Mouse (Mus musculus) MEL (cell line): ENCODE measurements around the gene Ubfd1. TPM values are rescaled to one million over a fixed set of nuclear protein-coding genes. Genes with fewer than 3 reads are reported as not detected.

ENCODE experiments used
- DNase-seq: peaks from one replicate; pipeline ENCODE4 v3.0.0; 2011; ENCODE audit warnings: low read depth, low spot score
- H3K27ac ChIP-seq: 2 replicates; pipeline ENCODE4 v1.5.1; 2012; ENCODE audit warnings: low read depth, mild to moderate bottlenecking, control low read depth, low read length, moderate library complexity; ENCODE audit not compliant: control insufficient read depth
- H3K27me3 ChIP-seq, 2 experiments: fragments of 150-350 bp in 1 of 2; sonication (generic) in 1 of 2; 2 replicates each; pipeline ENCODE4 v1.6.1; 2012; ENCODE audit warnings: low read length in 2 of 2, mild to moderate bottlenecking in 2 of 2, improper control_type of control experiment in 1 of 2, moderate library complexity in 1 of 2; ENCODE audit not compliant: insufficient read depth in 2 of 2, control insufficient read depth in 1 of 2
- H3K36me3 ChIP-seq, 2 experiments: 2 replicates each; pipeline ENCODE4 v1.6.1; 2012 to 2014; ENCODE audit warnings: low read length in 2 of 2, improper control_type of control experiment in 1 of 2, inconsistent platforms in 1 of 2, mild to moderate bottlenecking in 1 of 2; ENCODE audit not compliant: insufficient read depth in 2 of 2, control insufficient read depth in 1 of 2
- H3K4me1 ChIP-seq, 2 experiments: fragments of 150-350 bp in 1 of 2; sonication (generic) in 1 of 2; 2 replicates each; pipeline ENCODE4 v1.6.1; 2012; ENCODE audit warnings: low read length in 2 of 2, improper control_type of control experiment in 1 of 2, mild to moderate bottlenecking in 1 of 2; ENCODE audit not compliant: insufficient read depth in 2 of 2, control insufficient read depth in 1 of 2
- H3K4me3 ChIP-seq, 2 experiments: fragments of 150-350 bp in 1 of 2; sonication (generic) in 1 of 2; 2 replicates each; pipeline ENCODE4 v1.5.1; 2012; ENCODE audit warnings: low read depth in 2 of 2, low read length in 2 of 2, mild to moderate bottlenecking in 2 of 2, moderate library complexity in 2 of 2, control low read depth in 1 of 2, improper control_type of control experiment in 1 of 2; ENCODE audit not compliant: control insufficient read depth in 1 of 2, insufficient read depth in 1 of 2
- H3K79me2 ChIP-seq: 2 replicates; pipeline ENCODE4 v1.6.1; 2012; ENCODE audit warnings: mild to moderate bottlenecking, low read length, moderate library complexity; ENCODE audit not compliant: control insufficient read depth, poor library complexity, insufficient read depth
- H3K9ac ChIP-seq: 2 replicates; pipeline ENCODE4 v1.6.1; 2012; ENCODE audit warnings: low read depth, mild to moderate bottlenecking, control low read depth, low read length, moderate library complexity; ENCODE audit not compliant: control insufficient read depth, poor library complexity, severe bottlenecking
- H3K9me3 ChIP-seq: fragments of 150-350 bp; sonication (generic); replicated peaks from 2 replicates; pipeline ENCODE4 v1.6.1; 2012; ENCODE audit warnings: mild to moderate bottlenecking, low read length, improper control_type of control experiment, moderate library complexity; ENCODE audit not compliant: insufficient read depth
- BHLHE40 ChIP-seq: IDR thresholded peaks from 2 replicates; pipeline ENCODE4 v1.6.1; 2012; ENCODE audit warnings: low read depth, mild to moderate bottlenecking, inconsistent platforms, low read length, improper control_type of control experiment, borderline replicate concordance
- CHD1 ChIP-seq: IDR thresholded peaks from 2 replicates; pipeline ENCODE4 v1.6.1; 2012; ENCODE audit warnings: low read depth, mild to moderate bottlenecking, inconsistent platforms, low read length, improper control_type of control experiment
- CTCF ChIP-seq, 3 experiments: IDR thresholded peaks in 2 of 3; conservative IDR thresholded peaks in 1 of 3; 2 replicates each; pipeline ENCODE4 v1.5.1; 2011 to 2012; ENCODE audit warnings: low read length in 3 of 3, low read depth in 2 of 3, mild to moderate bottlenecking in 2 of 3, improper control_type of control experiment in 1 of 3, inconsistent platforms in 1 of 3, mixed read lengths in 1 of 3, moderate library complexity in 1 of 3; ENCODE audit not compliant: control insufficient read depth in 1 of 3, insufficient read depth in 1 of 3, poor library complexity in 1 of 3, severe bottlenecking in 1 of 3
- E2F4 ChIP-seq: IDR thresholded peaks from 2 replicates; pipeline ENCODE4 v1.6.1; 2011; ENCODE audit warnings: low read depth, low read length, improper control_type of control experiment, borderline replicate concordance
- ELF1 ChIP-seq: IDR thresholded peaks from 2 replicates; pipeline ENCODE4 v1.6.1; 2014; ENCODE audit warnings: low read depth, mild to moderate bottlenecking, inconsistent platforms, low read length, improper control_type of control experiment, moderate library complexity
- EP300 ChIP-seq, 2 experiments: IDR thresholded peaks; 2 replicates each; pipeline ENCODE4 v1.6.1; 2011; ENCODE audit warnings: improper control_type of control experiment in 2 of 2, low read length in 2 of 2, low read depth in 1 of 2, mild to moderate bottlenecking in 1 of 2
- ETS1 ChIP-seq: IDR thresholded peaks from 2 replicates; pipeline ENCODE4 v1.6.1; 2012; ENCODE audit warnings: low read depth, mild to moderate bottlenecking, inconsistent platforms, low read length, improper control_type of control experiment, moderate library complexity
- GABPA ChIP-seq: IDR thresholded peaks from 2 replicates; pipeline ENCODE4 v1.6.1; 2012; ENCODE audit warnings: low read depth, mild to moderate bottlenecking, inconsistent platforms, low read length, improper control_type of control experiment, moderate library complexity
- GATA1 ChIP-seq: IDR thresholded peaks from 2 replicates; pipeline ENCODE4 v1.6.1; 2011; ENCODE audit warnings: low read depth, low read length, improper control_type of control experiment
- HCFC1 ChIP-seq: IDR thresholded peaks from 2 replicates; pipeline ENCODE4 v1.6.1; 2012; ENCODE audit warnings: low read depth, mild to moderate bottlenecking, inconsistent platforms, low read length, improper control_type of control experiment, moderate library complexity
- JUND ChIP-seq: IDR thresholded peaks from 2 replicates; pipeline ENCODE4 v1.6.1; 2011; ENCODE audit warnings: low read depth, mild to moderate bottlenecking, improper control_type of control experiment, low read length
- MAFK ChIP-seq: IDR thresholded peaks from 2 replicates; pipeline ENCODE4 v1.6.1; 2011; ENCODE audit warnings: low read depth, mild to moderate bottlenecking, low read length, improper control_type of control experiment, borderline replicate concordance
- MAX ChIP-seq: IDR thresholded peaks from 2 replicates; pipeline ENCODE4 v1.6.1; 2011; ENCODE audit warnings: low read length, improper control_type of control experiment
- MAZ ChIP-seq: IDR thresholded peaks from 2 replicates; pipeline ENCODE4 v1.6.1; 2012; ENCODE audit warnings: low read depth, mild to moderate bottlenecking, inconsistent platforms, low read length, improper control_type of control experiment
- MEF2A ChIP-seq: IDR thresholded peaks from 2 replicates; pipeline ENCODE4 v1.6.1; 2014; ENCODE audit warnings: low read depth, mild to moderate bottlenecking, inconsistent platforms, low read length, improper control_type of control experiment; ENCODE audit not compliant: poor library complexity, insufficient replicate concordance, severe bottlenecking; ENCODE audit errors: extremely low read depth
- MXI1 ChIP-seq: IDR thresholded peaks from 2 replicates; pipeline ENCODE4 v1.6.1; 2011; ENCODE audit warnings: mild to moderate bottlenecking, low read depth, low read length, improper control_type of control experiment
- MYB ChIP-seq: IDR thresholded peaks from 2 replicates; pipeline ENCODE4 v1.6.1; 2011; ENCODE audit warnings: mild to moderate bottlenecking, low read depth, low read length, improper control_type of control experiment
- MYC ChIP-seq: IDR thresholded peaks from 2 replicates; pipeline ENCODE4 v1.6.1; 2011; ENCODE audit warnings: low read depth, mild to moderate bottlenecking, low read length, improper control_type of control experiment, moderate library complexity
- NELFE ChIP-seq: IDR thresholded peaks from 2 replicates; pipeline ENCODE4 v1.6.1; 2011; ENCODE audit warnings: low read depth, low read length, improper control_type of control experiment
- NRF1 ChIP-seq: IDR thresholded peaks from 2 replicates; pipeline ENCODE4 v1.6.1; 2014; ENCODE audit warnings: low read depth, mild to moderate bottlenecking, inconsistent platforms, low read length, improper control_type of control experiment, moderate library complexity; ENCODE audit not compliant: poor library complexity, insufficient read depth, severe bottlenecking
- POLR2A ChIP-seq, 2 experiments: IDR thresholded peaks; 2 replicates each; pipeline ENCODE4 v1.6.1; 2011 to 2012; ENCODE audit warnings: low read length in 2 of 2, mild to moderate bottlenecking in 2 of 2, control low read depth in 1 of 2, improper control_type of control experiment in 1 of 2, low read depth in 1 of 2, moderate library complexity in 1 of 2; ENCODE audit not compliant: control insufficient read depth in 1 of 2, insufficient read depth in 1 of 2, poor library complexity in 1 of 2
- POLR2AphosphoS2 ChIP-seq: IDR thresholded peaks from 2 replicates; pipeline ENCODE4 v1.6.1; 2011; ENCODE audit warnings: low read length, improper control_type of control experiment
- POLR2AphosphoS5 ChIP-seq: IDR thresholded peaks from 2 replicates; pipeline ENCODE4 v1.6.1; 2012; ENCODE audit warnings: low read depth, borderline replicate concordance, mild to moderate bottlenecking, inconsistent platforms, low read length, moderate library complexity, mixed read lengths
- RAD21 ChIP-seq: IDR thresholded peaks from 2 replicates; pipeline ENCODE4 v1.6.1; 2011; ENCODE audit warnings: mild to moderate bottlenecking, low read depth, low read length, improper control_type of control experiment
- RCOR1 ChIP-seq: IDR thresholded peaks from 2 replicates; pipeline ENCODE4 v1.6.1; 2012; ENCODE audit warnings: low read depth, mild to moderate bottlenecking, inconsistent platforms, low read length, improper control_type of control experiment
- SIN3A ChIP-seq: IDR thresholded peaks from 2 replicates; pipeline ENCODE4 v1.6.1; 2012; ENCODE audit warnings: low read length, improper control_type of control experiment, inconsistent platforms
- SMC3 ChIP-seq: IDR thresholded peaks from 2 replicates; pipeline ENCODE4 v1.6.1; 2011; ENCODE audit warnings: low read depth, low read length, improper control_type of control experiment
- TAL1 ChIP-seq: IDR thresholded peaks from 2 replicates; pipeline ENCODE4 v1.6.1; 2012; ENCODE audit warnings: mild to moderate bottlenecking, inconsistent platforms, low read length, moderate library complexity, mixed read lengths
- TBP ChIP-seq: IDR thresholded peaks from 2 replicates; pipeline ENCODE4 v1.8.0; 2011; ENCODE audit warnings: low read depth, low read length, improper control_type of control experiment
- TCF12 ChIP-seq: IDR thresholded peaks from 2 replicates; pipeline ENCODE4 v1.6.1; 2014; ENCODE audit warnings: low read depth, mild to moderate bottlenecking, inconsistent platforms, low read length, improper control_type of control experiment, moderate library complexity
- UBTF ChIP-seq: IDR thresholded peaks from 2 replicates; pipeline ENCODE4 v1.6.1; 2012; ENCODE audit warnings: low read depth, mild to moderate bottlenecking, inconsistent platforms, low read length, improper control_type of control experiment, moderate library complexity, borderline replicate concordance; ENCODE audit not compliant: insufficient read depth
- USF2 ChIP-seq, 2 experiments: IDR thresholded peaks; 2 replicates each; pipeline ENCODE4 v1.6.1; 2011 to 2012; ENCODE audit warnings: improper control_type of control experiment in 2 of 2, low read length in 2 of 2, borderline replicate concordance in 1 of 2, inconsistent platforms in 1 of 2, low read depth in 1 of 2, mild to moderate bottlenecking in 1 of 2; ENCODE audit not compliant: insufficient read depth in 1 of 2
- ZC3H11A ChIP-seq: IDR thresholded peaks from 2 replicates; pipeline ENCODE4 v1.6.1; 2012; ENCODE audit warnings: low read depth, mild to moderate bottlenecking, inconsistent platforms, low read length, improper control_type of control experiment
- ZKSCAN1 ChIP-seq: IDR thresholded peaks from 2 replicates; pipeline ENCODE4 v1.6.1; 2012; ENCODE audit warnings: low read depth, mild to moderate bottlenecking, inconsistent platforms, low read length, improper control_type of control experiment, moderate library complexity
- ZMIZ1 ChIP-seq: IDR thresholded peaks from 2 replicates; pipeline ENCODE4 v1.6.1; 2012; ENCODE audit warnings: low read depth, mild to moderate bottlenecking, inconsistent platforms, low read length, improper control_type of control experiment, moderate library complexity
- ZNF384 ChIP-seq: IDR thresholded peaks from 2 replicates; pipeline ENCODE4 v1.6.1; 2012; ENCODE audit warnings: low read depth, mild to moderate bottlenecking, inconsistent platforms, low read length, improper control_type of control experiment
- polyA plus RNA-seq, 2 experiments: library from polyadenylated mRNA; stranded (reverse) in 1 of 2; unstranded in 1 of 2; fragments of >175 nt in 1 of 2; fragments of >200 nt in 1 of 2; gene quantifications; 2 replicates each; pipeline versions ENCODE4 v1.2.1 to v1.2.4; 2012; ENCODE audit warnings: low replicate concordance in 2 of 2, low read depth in 1 of 2; ENCODE audit not compliant: insufficient read length in 2 of 2, insufficient read depth in 1 of 2, missing spikeins in 1 of 2
- total RNA-seq: library from RNA; depleted of rRNA; stranded (reverse); fragments of 300-350 nt; gene quantifications from 2 replicates; pipeline ENCODE4 v1.2.3, GENCODE M21; 2012

Ubfd1 gene
- total and polyA plus RNA-seq, 3 experiments, result 31.2 to 33.8 TPM; not detected in 1

DNA sequence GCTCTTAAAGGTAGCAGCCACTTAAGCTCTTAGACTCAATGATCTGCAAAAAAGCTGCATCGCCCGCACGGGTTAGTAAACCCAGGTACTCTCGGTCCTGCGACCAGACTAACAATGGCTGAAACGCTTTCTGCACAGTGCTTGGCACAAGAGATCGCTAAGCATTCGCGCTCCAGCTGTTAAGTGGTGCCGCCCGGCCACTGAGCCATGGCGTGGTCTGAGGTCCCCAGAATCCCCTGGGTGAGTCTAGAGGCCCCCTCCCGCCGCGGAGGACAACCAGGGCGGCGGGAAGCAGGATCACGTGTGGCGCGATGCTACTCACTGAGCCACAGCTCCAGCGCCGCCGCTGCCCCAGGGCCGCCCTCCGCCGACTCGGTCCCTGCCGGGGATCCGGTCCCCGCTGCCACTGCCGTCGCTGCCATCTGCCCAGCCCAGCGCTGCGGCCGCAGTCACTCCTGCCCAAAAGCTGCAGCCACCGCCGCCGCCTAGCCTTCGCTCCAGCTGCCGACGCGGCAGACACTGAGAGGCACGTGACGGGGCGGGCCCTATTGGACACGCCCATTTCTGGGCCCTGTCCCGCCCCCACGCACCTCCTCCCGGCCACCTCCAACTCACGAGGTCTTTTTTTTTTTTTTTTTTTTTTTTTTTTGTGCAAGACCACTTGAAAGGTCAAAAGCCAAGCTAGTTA lies 46.2 kb upstream of the Ubfd1 start, which contains the start of gene Gga2:
Gene Gga2, minus strand, starts transcription at position 556 of the 688 bp plus-strand sequence.
- H3K27ac ChIP-seq, result peak within 1 kb of the TSS; percentile 57
- DNase-seq, result peak; percentile 92
- H3K9me3 ChIP-seq, result no peaks in the 10 kb centered on the region
- peaks cover 0 to 29% of the 10 kb centered on the region in 2 experiments; a peak in 2 of 4 replicates for H3K36me3 ChIP-seq
- H3K9ac ChIP-seq, result peak within 1 kb of the TSS; percentile 87
- H3K27me3 ChIP-seq, result no peaks in the 10 kb centered on the region
- peaks cover 13 to 27% of the 10 kb centered on the region in 2 experiments for H3K4me1 ChIP-seq
- peaks cover 28% of the 10 kb centered on the region for H3K79me2 ChIP-seq
- peak within 1 kb of the TSS; percentile 59 to 86 for H3K4me3 ChIP-seq
- TF ChIP-seq TAL1 (no peak), POLR2AphosphoS2 (no peak), E2F4 (no peak), POLR2A (IDR thresholded peaks at IDR 0.05; ENCODE audit: control insufficient read depth in 1 of 2, insufficient read depth in 1 of 2, low read depth in 1 of 2, low read length in 2 of 2, poor library complexity in 1 of 2) (peak; percentile 81 to 91), GABPA (no peak), MXI1 (peak; percentile 71), ZNF384 (peak; percentile 99), HCFC1 (no peak), ZC3H11A (no peak), GATA1 (no peak), CTCF (IDR thresholded peaks at IDR 0.05 in 2 of 3, conservative IDR thresholded peaks at IDR 0.05 in 1 of 3; ENCODE audit: control insufficient read depth in 1 of 3, insufficient read depth in 1 of 3, low read depth in 2 of 3, low read length in 3 of 3, poor library complexity in 1 of 3, severe bottlenecking in 1 of 3) (no peak), TBP (no peak), MYB (no peak), USF2 (IDR thresholded peaks at IDR 0.05; ENCODE audit: borderline replicate concordance in 1 of 2, insufficient read depth in 1 of 2, low read depth in 1 of 2, low read length in 2 of 2) (peak; percentile 56 to 83), MAX (peak; percentile 86; the same call in 1 of the 2 replicates), SIN3A (peak; percentile 74), TCF12 (no peak), MYC (no peak), POLR2AphosphoS5 (no peak), ETS1 (no peak; the same call in 1 of the 2 replicates), JUND (no peak), UBTF (no peak), BHLHE40 (peak; percentile 92), NRF1 (0 out of 2 replicates have a peak, but pooled peaks have one; percentile 26), ZMIZ1 (no peak), EP300 (IDR thresholded peaks at IDR 0.05; ENCODE audit: low read depth in 1 of 2, low read length in 2 of 2) (no peak), CHD1 (no peak), ZKSCAN1 (peak; percentile 63; the same call in 1 of the 2 replicates), MAZ (no peak), RAD21 (no peak), SMC3 (no peak), MEF2A (no peak), MAFK (no peak), RCOR1 (no peak), ELF1 (no peak), NELFE (peak; percentile 79)
